Mouse (Mus musculus): ENCODE measurements at regions not wholly inside any gene's neighbourhood (a gene's known extent, or its start where the extent isn't known, plus 50 kb on each side); places are given as distances from the start of the nearest gene placed in this dataset.

- DNase-seq (ENCODE audit: low spot score) = peak; percentile 52
Observed at GRCm38 (mm10) chr8:39695331-39695730, 979.5 kb upstream of the Adam24 start.

GRCm38 (mm10) chr8:39705843-39706242 is 969.0 kb upstream of the Adam24 start:
- no peak for DNase-seq (ENCODE audit: low spot score)

GRCm38 (mm10) chr8:39742377-39742776 is 932.5 kb upstream of the Adam24 start:
- DNase-seq (ENCODE audit: low spot score) = no peak

- DNase-seq (ENCODE audit: low spot score) = no peak
Observed at GRCm38 (mm10) chr8:39746225-39746624, 928.7 kb upstream of the Adam24 start.

- DNase-seq (ENCODE audit: low spot score) = no peak
Observed at GRCm38 (mm10) chr8:39759905-39760304, 915.0 kb upstream of the Adam24 start.

- DNase-seq (ENCODE audit: low spot score) = no peak
Observed at GRCm38 (mm10) chr8:39779449-39779848, 895.4 kb upstream of the Adam24 start.

- no peak for DNase-seq (ENCODE audit: low spot score)
Observed at GRCm38 (mm10) chr8:39780169-39780568, 894.7 kb upstream of the Adam24 start.

GRCm38 (mm10) chr8:39781424-39782161 is 893.3 kb upstream of the Adam24 start:
- no peak for DNase-seq (ENCODE audit: low spot score)

GRCm38 (mm10) chr8:39782162-39782530 is 892.7 kb upstream of the Adam24 start:
- no peak for DNase-seq (ENCODE audit: low spot score)
